Mouse (Mus musculus) adrenal gland, adult 18-20 months (tissue): ENCODE measurements around the gene Cntfr. TPM values are rescaled to one million over a fixed set of nuclear protein-coding genes. Genes with fewer than 3 reads are reported as not detected.

Experiments used
- DNase-seq, 2 experiments: peaks; one replicate each; pipeline ENCODE4 v3.0.0; 2021 to 2022; ENCODE audit warnings: low spot score in 2 of 2
- total RNA-seq, 2 experiments: library from RNA; stranded (reverse); gene quantifications; 1 replicate in 1 of 2; 2 replicates in 1 of 2; pipeline ENCODE4 v1.2.3; 2021

Gene Cntfr
- total RNA-seq, 2 experiments from 2014 or later = 36.2 to 36.6 TPM

GRCm38 (mm10) chr4:41618916-41619746 is 77.8 kb downstream of the Cntfr start:
- no peak for DNase-seq

- DNase-seq = no peak
Measured at GRCm38 (mm10) chr4:41615661-41616599, 81.0 kb downstream of the Cntfr start.

GRCm38 (mm10) chr4:41614156-41614555 is 82.7 kb downstream of the Cntfr start:
- peak; percentile 76 to 79 for DNase-seq

- no peak for DNase-seq
Measured at GRCm38 (mm10) chr4:41612166-41612565, 84.7 kb downstream of the Cntfr start.

- DNase-seq = no peak
Measured at GRCm38 (mm10) chr4:41610594-41610980, 86.3 kb downstream of the Cntfr start.

GRCm38 (mm10) chr4:41609681-41610593 is 87.0 kb downstream of the Cntfr start:
- DNase-seq = no peak

Other genes starting within 250 kb of the Cntfr start
- under 1 TPM; 0.90 to 0.93 TPM for gene Kif24, start 232.2 kb downstream of the Cntfr start, total RNA-seq
- 10 to 100 TPM; 25.6 to 27.0 TPM for gene Nudt2, start 231.9 kb downstream of the Cntfr start, total RNA-seq
- 10 to 100 TPM; 11.6 to 12.4 TPM for gene AI464131, start 194.0 kb downstream of the Cntfr start, total RNA-seq
- 1 to 10 TPM in 1 of 2 experiments, under 1 TPM in 1; 0.60 to 1.1 TPM for gene 1110017D15Rik, start 179.8 kb downstream of the Cntfr start, total RNA-seq
- 10 to 100 TPM; 15.7 to 20.2 TPM for gene Fam219a, start 127.6 kb downstream of the Cntfr start, total RNA-seq
- not detected for gene Dnaic1, start 127.3 kb downstream of the Cntfr start, total RNA-seq
- gene Enho, start 56.8 kb downstream of the Cntfr start, total RNA-seq = 1 to 10 TPM; 2.3 to 4.1 TPM
- gene Il11ra1, start 2.9 kb upstream of the Cntfr start, total RNA-seq = 10 to 100 TPM; 83.8 to 95.0 TPM
- 10 to 100 TPM; 34.3 to 37.0 TPM for gene Rpp25l, start 16.4 kb upstream of the Cntfr start, total RNA-seq
- gene Dctn3, start 26.1 kb upstream of the Cntfr start, total RNA-seq = 100 to 1,000 TPM; 115 to 123 TPM
- gene Arid3c, start 34.1 kb upstream of the Cntfr start, total RNA-seq = not detected
- gene Galt, start 58.1 kb upstream of the Cntfr start, total RNA-seq = 10 to 100 TPM; 37.8 to 39.6 TPM
- 10 to 100 TPM; 75.2 to 77.2 TPM for gene Sigmar1, start 59.1 kb upstream of the Cntfr start, total RNA-seq
- gene Ccl27a, start 77.2 kb upstream of the Cntfr start, total RNA-seq = 10 to 100 TPM; 40.1 to 40.4 TPM
- not detected for gene Gm21541, start 206.5 kb upstream of the Cntfr start, total RNA-seq
- gene Gm20878, start 244.5 kb upstream of the Cntfr start, total RNA-seq = 1 to 10 TPM; 4.6 to 6.3 TPM